Mouse (Mus musculus) bone marrow, adult 2 months (tissue): Measurements from ENCODE around the gene D430042O09Rik.

Source experiments
- CTCF ChIP-seq: fragments of 200-500 bp; IDR thresholded peaks from 2 replicates; pipeline ENCODE4 v1.5.1; 2011; ENCODE audit warnings: low read length, control low read depth; ENCODE audit not compliant: control insufficient read depth, insufficient read depth
- POLR2A ChIP-seq: fragments of 200-500 bp; IDR thresholded peaks from 2 replicates; pipeline ENCODE4 v1.6.1; 2011; ENCODE audit warnings: low read depth, mild to moderate bottlenecking, control low read depth, low read length, borderline replicate concordance; ENCODE audit not compliant: control insufficient read depth

GRCm38 (mm10) chr7:125762289-125762688 is 54.6 kb downstream of the D430042O09Rik start:
- no peak for TF ChIP-seq CTCF
- TF ChIP-seq POLR2A, result no peak
